Mouse (Mus musculus) embryonic facial prominence, embryonic 10.5 days (tissue): ENCODE data around the gene Fem1b. TPM values are rescaled to one million over a fixed set of nuclear protein-coding genes. Genes with fewer than 3 reads are reported as not detected.
A peak's percentile ranks its signal among the peaks of the same experiment; 100 is the strongest.
"Not testable (repeated sequence)": the region's sequence is repeated elsewhere in the genome, so short reads cannot be mapped to it uniquely, and the experiment has no call there.

Experiments
- DNase-seq: peaks from one replicate; pipeline ENCODE4 v3.0.0-alpha.2; 2017; ENCODE audit warnings: low spot score
- H3K27ac ChIP-seq: fragments of 300-500 bp; sonication (generic); replicated peaks from 2 replicates; pipeline ENCODE4 v1.5.1; 2016; ENCODE audit warnings: mild to moderate bottlenecking
- H3K27me3 ChIP-seq: fragments of 300-500 bp; sonication (generic); replicated peaks from 2 replicates; pipeline ENCODE4 v1.6.1; 2016; ENCODE audit warnings: low read depth, mild to moderate bottlenecking; ENCODE audit not compliant: poor library complexity, severe bottlenecking
- H3K36me3 ChIP-seq: fragments of 300-500 bp; sonication (generic); replicated peaks from 2 replicates; pipeline ENCODE4 v1.6.1; 2016; ENCODE audit warnings: mild to moderate bottlenecking, moderate library complexity
- H3K4me1 ChIP-seq: fragments of 300-500 bp; sonication (generic); 2 replicates; pipeline ENCODE4 v1.6.1; 2016
- H3K4me3 ChIP-seq: fragments of 300-500 bp; sonication (generic); 2 replicates; pipeline ENCODE4 v1.5.1; 2016; ENCODE audit warnings: mild to moderate bottlenecking, moderate library complexity
- H3K9me3 ChIP-seq: fragments of 300-500 bp; sonication (generic); 2 replicates; pipeline ENCODE4 v1.6.1; 2016; ENCODE audit warnings: mild to moderate bottlenecking
- WGBS: fragments of 180-500 bp; shearing (Covaris S2); methylation state at CpG from one replicate; pipeline ENCODE4 v1.1.7; 2016; 5-methylcytosine and 5-hydroxymethylcytosine counted together
- polyA plus RNA-seq: library from polyadenylated mRNA; unstranded; fragments of >200 nt; fragmentation: Nextera tagmentation; extraction: Ambion mirVana; gene quantifications from 2 replicates; pipeline ENCODE4 v1.2.1, GENCODE M21; 2016

Gene Fem1b
- polyA plus RNA-seq: 30.2 and 30.3 TPM in 2 replicates

DNA sequence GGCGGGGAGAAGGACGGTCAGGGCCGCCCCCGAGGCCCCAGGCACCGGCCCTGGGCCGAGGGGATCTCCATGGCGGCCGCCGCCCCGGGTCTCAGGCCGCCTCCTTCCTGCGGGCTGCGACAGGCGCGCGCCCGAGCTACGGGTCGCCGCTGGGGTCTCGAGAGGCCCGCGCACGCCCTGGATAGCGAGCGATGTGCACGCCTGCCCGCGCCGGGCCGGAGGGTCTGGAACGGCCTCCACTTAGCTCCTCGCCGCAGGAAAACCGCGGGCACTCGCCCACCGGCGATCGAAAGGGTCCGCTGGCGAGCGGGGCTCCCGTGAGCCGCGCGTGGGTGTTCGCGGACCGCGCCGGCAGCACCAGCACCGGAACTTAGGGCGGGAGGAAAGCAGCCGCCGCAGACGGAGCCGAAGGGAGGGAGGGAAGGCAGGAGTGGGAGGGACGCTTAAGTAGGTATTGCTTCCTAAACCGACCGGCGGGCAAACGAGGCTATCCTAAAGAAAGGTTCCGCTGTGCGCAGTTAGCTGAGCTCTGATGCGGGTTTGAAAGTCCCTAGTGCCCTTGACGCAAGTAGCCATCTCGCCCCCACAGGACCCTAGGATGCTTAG lies at the start of gene Fem1b:
Fem1b (minus strand) TSS at position 419 of the 606 bp plus-strand sequence.
- Histone ChIP-seq H3K4me1 (peaks cover 37% of the 10 kb centered on the region), H3K27me3 (no peaks in the 10 kb centered on the region), H3K36me3 (no peaks in the 10 kb centered on the region), H3K9me3 (no peaks in the 10 kb centered on the region), H3K27ac (peak within 1 kb of the TSS; percentile 97), H3K4me3 (peak within 1 kb of the TSS; percentile 71)
- WGBS: under 1% methylated on average over 67 of the region's 68 CpGs
- peak; percentile 91 for DNase-seq

DNA sequence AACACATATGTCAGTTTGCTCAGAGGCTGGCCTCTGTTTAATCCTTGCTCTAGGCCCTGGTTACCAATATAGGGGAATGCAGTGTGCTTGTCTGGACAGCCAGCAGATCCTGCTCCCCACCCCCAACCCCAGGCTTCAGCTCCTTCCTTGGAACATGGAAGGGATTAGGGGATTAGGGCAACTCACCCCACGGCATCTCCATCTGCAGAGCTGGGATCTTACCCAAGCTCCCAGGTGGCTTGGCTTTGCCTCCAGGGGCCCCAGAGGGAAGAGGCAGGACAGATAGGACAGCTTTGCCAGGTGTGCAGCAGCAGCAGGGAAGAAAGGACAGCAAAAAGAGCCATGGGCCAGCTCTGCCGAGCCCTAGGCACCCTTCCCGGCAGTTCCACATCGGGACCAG lies 49.1 kb upstream of the Fem1b start:
- Histone ChIP-seq H3K9me3 (no peaks in the 10 kb centered on the region), H3K4me3 (no peak overlapping the region), H3K36me3 (no peaks in the 10 kb centered on the region), H3K27ac (no peak overlapping the region), H3K27me3 (peaks cover 5% of the 10 kb centered on the region; the same call in 1 of the 2 replicates), H3K4me1 (peaks cover 29% of the 10 kb centered on the region)
- DNase-seq: no peak
- 60% methylated on average over 4 of the region's 4 CpGs for whole genome bisulfite sequencing

DNA sequence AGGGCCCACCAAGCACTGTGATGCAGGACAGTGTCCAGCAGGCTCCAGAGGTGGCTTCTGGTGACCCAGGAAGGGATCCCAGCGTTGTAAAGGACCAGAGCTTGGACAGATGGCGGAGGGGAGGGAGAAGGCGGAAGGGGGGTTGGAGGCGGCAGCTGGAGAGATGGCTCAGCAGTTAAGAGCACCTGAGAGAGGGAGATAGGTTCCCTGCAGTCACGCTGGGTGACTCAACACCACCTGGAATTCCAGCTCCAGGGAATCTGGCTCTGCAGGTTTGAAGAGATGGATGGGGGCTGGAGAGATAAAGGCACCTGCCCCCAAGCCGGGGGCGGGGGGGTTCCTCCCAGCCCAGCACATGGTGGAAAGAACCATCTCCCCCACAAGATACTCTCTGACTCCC lies 48.4 kb upstream of the Fem1b start:
- H3K9me3 ChIP-seq, H3K4me3 ChIP-seq, DNase-seq, H3K36me3 ChIP-seq, H3K27me3 ChIP-seq, H3K27ac ChIP-seq: not testable (repeated sequence)
- 57% methylated on average over 7 of the region's 7 CpGs for WGBS
- H3K4me1 ChIP-seq: peaks cover 29% of the 10 kb centered on the region

DNA sequence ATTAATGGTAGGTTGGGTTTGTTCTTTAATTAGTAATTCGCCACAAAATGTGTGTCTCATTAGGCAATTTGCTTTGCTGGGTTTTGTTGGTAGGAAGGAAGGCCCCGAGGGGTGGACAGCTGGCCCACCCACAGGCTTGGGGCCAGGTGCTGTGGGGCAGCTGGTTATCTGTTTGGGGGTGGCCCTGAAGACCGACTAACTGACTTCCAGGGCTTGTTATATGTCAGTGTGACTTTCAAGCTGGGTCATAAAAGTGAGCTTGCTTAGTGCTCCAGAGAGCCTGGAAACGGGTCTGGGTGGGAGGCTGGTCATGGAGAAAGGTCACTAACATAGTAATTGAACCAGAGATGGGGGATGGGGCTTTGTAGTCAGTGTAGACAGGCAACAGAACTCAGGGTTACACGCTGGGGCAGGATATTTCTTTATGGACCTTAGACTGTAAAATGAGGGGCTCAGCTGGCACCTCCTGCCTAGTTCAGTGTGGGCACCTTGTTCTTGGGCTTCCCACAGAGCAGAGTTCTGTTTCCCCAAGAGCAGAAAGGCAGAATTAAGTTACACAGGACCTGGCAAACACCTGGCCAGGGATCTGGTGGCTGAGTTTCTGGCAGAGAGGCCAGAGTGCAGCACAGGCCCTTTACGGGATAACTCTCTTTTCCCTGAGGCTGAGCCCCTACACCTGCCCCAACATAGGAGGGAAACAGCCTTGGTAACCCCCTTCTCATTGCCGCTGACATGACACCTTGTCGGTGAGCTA lies 46.7 kb upstream of the Fem1b start:
- Histone ChIP-seq H3K4me3 (no peak overlapping the region), H3K27me3 (peaks cover 5% of the 10 kb centered on the region; the same call in 1 of the 2 replicates), H3K4me1 (peaks cover 29% of the 10 kb centered on the region), H3K36me3 (no peaks in the 10 kb centered on the region), H3K9me3 (no peaks in the 10 kb centered on the region), H3K27ac (peak overlapping the region; percentile 3; the same call in 1 of the 2 replicates)
- WGBS: 43% methylated on average over 8 of the region's 8 CpGs
- DNase-seq: peak; percentile 31

- H3K27ac ChIP-seq: peak within 1 kb of the TSS; percentile 66
- H3K27me3 ChIP-seq: peaks cover 5% of the 10 kb centered on the region; the same call in 1 of the 2 replicates
- 54% methylated on average over 20 of the region's 20 CpGs for WGBS
- no peaks in the 10 kb centered on the region for H3K36me3 ChIP-seq
- H3K4me3 ChIP-seq: peak within 1 kb of the TSS; percentile 17; the same call in 1 of the 2 replicates
- no peaks in the 10 kb centered on the region for H3K9me3 ChIP-seq
- DNase-seq: peak; percentile 39
- peaks cover 29% of the 10 kb centered on the region for H3K4me1 ChIP-seq
Measured at GRCm38 (mm10) chr9:62857719-62858261, 46.1 kb upstream of the Fem1b start, which contains the start of gene Calml4. Gene Calml4 (plus strand): TSS chr9:62858080.

DNA sequence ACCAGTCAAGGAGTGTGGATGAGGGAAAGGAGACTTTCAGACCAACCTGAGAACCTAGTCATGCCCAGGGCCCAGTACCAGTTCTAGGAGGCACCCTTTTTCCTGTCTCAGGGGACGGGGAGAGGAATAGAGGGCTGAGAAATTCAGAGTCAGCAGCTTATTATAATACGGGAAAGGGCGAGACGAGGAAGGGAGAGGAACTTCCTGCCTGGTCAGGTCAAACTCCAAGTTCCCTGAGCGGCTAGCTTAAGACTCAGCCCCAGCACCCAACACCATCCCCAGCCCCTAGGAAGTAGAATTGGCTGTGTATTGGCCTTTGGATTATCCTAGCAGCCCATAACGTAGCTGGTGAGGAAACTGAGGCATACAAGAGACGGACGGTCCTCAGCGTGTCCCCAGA lies 45.5 kb upstream of the Fem1b start:
- no peaks in the 10 kb centered on the region for H3K9me3 ChIP-seq
- peaks cover 5% of the 10 kb centered on the region; the same call in 1 of the 2 replicates for H3K27me3 ChIP-seq
- no peak overlapping the region for H3K4me3 ChIP-seq
- WGBS: 78% methylated on average over 9 of the region's 9 CpGs
- H3K36me3 ChIP-seq: no peaks in the 10 kb centered on the region
- H3K4me1 ChIP-seq: peaks cover 31% of the 10 kb centered on the region
- H3K27ac ChIP-seq: no peak overlapping the region
- DNase-seq: no peak

DNA sequence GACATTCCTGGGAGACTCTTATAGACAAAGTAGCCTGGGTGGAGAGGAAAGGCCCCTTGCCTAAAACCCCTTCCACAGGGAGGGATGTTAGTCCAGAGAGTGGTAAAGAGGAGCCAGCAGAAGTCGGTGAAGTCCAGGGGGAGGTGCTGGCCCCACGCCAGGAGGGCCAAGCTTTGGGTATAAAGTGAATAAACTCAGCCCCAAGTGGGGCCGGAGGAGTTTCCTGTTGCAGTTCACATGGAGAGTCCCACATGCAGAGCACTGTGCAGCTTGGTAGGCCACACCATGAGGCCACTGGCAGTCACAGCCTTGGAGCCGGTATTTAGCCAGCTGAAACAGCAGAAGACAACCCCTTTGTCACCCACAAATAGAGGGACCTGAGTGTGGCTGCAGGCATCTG lies 42.7 kb upstream of the Fem1b start:
- Histone ChIP-seq H3K9me3 (no peaks in the 10 kb centered on the region), H3K27ac (no peak overlapping the region), H3K4me1 (peaks cover 37% of the 10 kb centered on the region), H3K36me3 (peaks cover 6% of the 10 kb centered on the region; the same call in 1 of the 2 replicates), H3K27me3 (peaks cover 1% of the 10 kb centered on the region; the same call in 1 of the 2 replicates), H3K4me3 (no peak overlapping the region)
- no peak for DNase-seq
- WGBS: 74% methylated on average over 4 of the region's 4 CpGs

GRCm38 (mm10) chr9:62851571-62851970 lies 39.8 kb upstream of the Fem1b start:
- WGBS: 80% methylated on average over 2 of the region's 2 CpGs
- Histone ChIP-seq H3K27me3 (no peaks in the 10 kb centered on the region), H3K4me1 (peaks cover 24% of the 10 kb centered on the region), H3K27ac (no peak overlapping the region), H3K4me3 (no peak overlapping the region), H3K9me3 (no peaks in the 10 kb centered on the region), H3K36me3 (peaks cover 12% of the 10 kb centered on the region; the same call in 1 of the 2 replicates)
- DNase-seq: no peak

DNA sequence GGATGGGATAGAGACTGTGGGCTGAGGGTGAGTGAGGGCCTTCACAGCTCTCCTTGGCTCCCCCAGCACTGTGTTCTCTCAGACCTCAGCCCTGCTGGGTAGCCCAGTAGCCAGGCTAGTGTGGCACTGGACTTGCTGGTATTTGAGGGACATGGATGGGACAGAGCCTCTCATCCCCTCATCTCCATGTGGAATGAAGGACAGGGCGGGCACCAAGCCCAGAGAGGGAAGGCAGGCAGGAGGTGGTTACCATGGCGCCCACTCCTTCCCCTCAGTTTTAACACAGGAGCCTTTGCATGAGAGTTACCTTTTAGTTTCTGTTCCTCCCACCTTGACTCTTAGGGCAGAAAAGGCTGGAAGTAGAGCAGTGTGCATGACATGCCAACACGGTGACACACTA lies 36.9 kb upstream of the Fem1b start:
- H3K36me3 ChIP-seq: peaks cover 15% of the 10 kb centered on the region; the same call in 1 of the 2 replicates
- no peaks in the 10 kb centered on the region for H3K9me3 ChIP-seq
- H3K27ac ChIP-seq: 0 out of 2 replicates have a peak overlapping the region, but pooled peaks have one; percentile 32
- 85% methylated on average over 3 of the region's 3 CpGs for WGBS
- H3K27me3 ChIP-seq: no peaks in the 10 kb centered on the region
- peaks cover 24% of the 10 kb centered on the region for H3K4me1 ChIP-seq
- H3K4me3 ChIP-seq: no peak overlapping the region
- no peak for DNase-seq

DNA sequence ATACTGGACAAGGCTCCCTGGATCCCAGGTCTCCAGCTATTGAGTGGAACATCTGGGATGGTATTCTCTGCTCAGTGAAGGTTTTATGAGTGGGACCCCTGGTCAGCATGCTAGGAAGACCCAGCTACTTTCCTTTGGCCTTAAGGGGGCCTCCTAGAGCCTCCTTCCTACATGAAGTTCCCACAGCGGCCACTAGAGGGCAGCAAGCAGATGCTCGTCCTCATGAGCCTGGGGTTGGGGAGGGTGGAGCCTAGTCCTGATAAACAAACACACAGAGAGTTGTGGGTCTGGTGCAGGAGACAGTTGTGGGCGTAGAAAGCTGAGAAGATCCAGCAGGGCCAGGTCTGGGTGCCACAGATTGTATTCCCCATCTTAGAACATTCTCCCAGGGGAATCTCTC lies 36.0 kb upstream of the Fem1b start:
- H3K27ac ChIP-seq: peak overlapping the region; percentile 19; the same call in 1 of the 2 replicates
- no peak overlapping the region for H3K4me3 ChIP-seq
- H3K9me3 ChIP-seq: no peaks in the 10 kb centered on the region
- peaks cover 15% of the 10 kb centered on the region; the same call in 1 of the 2 replicates for H3K36me3 ChIP-seq
- WGBS: 8% methylated on average over 3 of the region's 3 CpGs
- peaks cover 24% of the 10 kb centered on the region for H3K4me1 ChIP-seq
- H3K27me3 ChIP-seq: no peaks in the 10 kb centered on the region
- peak; percentile 89 for DNase-seq

DNA sequence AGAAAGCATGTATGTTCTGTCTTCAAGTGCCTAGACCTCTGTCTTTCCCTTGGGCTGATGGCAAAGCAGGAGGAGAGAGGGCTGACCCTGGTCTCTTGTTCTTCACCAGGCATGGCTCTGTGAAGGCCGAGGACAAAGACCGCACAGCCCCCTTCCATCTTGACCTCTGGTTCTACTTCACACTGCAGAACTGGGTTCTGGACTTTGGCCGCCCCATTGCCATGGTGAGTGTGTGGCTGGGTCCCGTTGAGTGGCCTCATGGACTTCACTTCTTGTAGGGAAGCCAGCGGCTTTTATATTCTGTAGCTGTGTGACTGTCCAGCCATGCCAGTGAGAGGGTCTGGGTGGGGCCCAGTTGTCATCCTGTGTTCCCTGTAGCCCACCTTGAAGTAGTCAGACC lies 32.7 kb upstream of the Fem1b start:
- no peak for DNase-seq
- Histone ChIP-seq H3K4me3 (no peak overlapping the region), H3K36me3 (peaks cover 16% of the 10 kb centered on the region; the same call in 1 of the 2 replicates), H3K4me1 (peaks cover 29% of the 10 kb centered on the region), H3K27me3 (no peaks in the 10 kb centered on the region), H3K9me3 (no peaks in the 10 kb centered on the region), H3K27ac (no peak overlapping the region)
- WGBS: 94% methylated on average over 5 of the region's 5 CpGs

GRCm38 (mm10) chr9:62843356-62844024 lies 31.8 kb upstream of the Fem1b start:
- DNase-seq: no peak
- Histone ChIP-seq H3K9me3 (no peaks in the 10 kb centered on the region), H3K4me1 (peaks cover 36% of the 10 kb centered on the region), H3K27me3 (no peaks in the 10 kb centered on the region), H3K4me3 (no peak overlapping the region), H3K36me3 (peaks cover 16% of the 10 kb centered on the region; the same call in 1 of the 2 replicates), H3K27ac (no peak overlapping the region)
- WGBS: 80% methylated on average over 10 of the region's 10 CpGs
